Mouse (Mus musculus): ENCODE measurements around the gene Wnt11.

DNA sequence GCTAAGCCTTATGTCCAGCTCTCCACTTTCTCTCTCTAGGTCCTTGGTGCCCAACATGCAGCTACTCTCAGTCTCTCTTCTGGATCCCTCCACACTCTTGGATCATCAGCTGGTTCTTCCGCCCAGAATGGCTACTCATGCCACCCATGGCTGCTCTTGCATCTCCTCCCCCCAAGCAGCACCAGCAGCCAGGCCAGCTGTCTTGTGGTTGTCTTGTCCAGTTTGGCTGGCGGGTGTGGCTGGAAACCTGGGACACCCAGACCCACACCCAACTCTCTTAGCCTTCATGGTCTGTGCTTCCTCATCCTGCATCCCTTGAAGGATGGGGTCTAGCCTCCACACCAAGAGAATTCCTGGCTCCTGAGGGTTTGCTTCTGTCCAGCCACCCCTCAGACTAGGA is 24.3 kb upstream of the Wnt11 start:
- TF ChIP-seq CTCF (IDR thresholded peaks at IDR 0.05; ENCODE audit: control insufficient read depth, insufficient read depth, insufficient replicate concordance, low read depth, low read length) (no peak), POLR2A (IDR thresholded peaks at IDR 0.05; ENCODE audit: control insufficient read depth, low read depth, low read length) (no peak)

Data from testis, adult 2 months (tissue).